Mouse (Mus musculus): ENCODE measurements around the gene Nxf2.

DNA sequence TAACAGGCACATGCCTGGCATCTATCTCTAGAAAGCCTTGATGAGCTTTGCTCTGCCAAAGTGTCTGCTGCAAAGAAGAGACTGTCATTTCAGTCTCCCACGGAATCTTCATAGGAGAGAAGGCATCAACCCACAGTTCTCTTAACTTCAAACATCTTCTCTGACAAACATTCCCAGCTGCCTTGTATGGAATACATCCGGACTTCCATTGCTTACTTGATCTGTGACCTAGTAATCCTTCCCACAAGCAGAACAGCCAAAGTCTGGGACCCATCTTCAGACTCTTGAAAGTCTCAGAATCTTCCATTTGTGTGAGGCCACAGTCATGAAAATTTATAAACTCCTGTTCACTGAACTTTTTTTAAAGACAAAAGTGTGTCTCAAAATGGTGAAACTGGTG lies 51.7 kb downstream of the Nxf2 start:
- TF ChIP-seq CTCF (IDR thresholded peaks at IDR 0.05; ENCODE audit: low read depth, low read length): no peak
- no peak for TF ChIP-seq GATA1 (IDR thresholded peaks at IDR 0.05; ENCODE audit: borderline replicate concordance, low read length)
- TF ChIP-seq GATA2 (IDR thresholded peaks at IDR 0.05; ENCODE audit: borderline replicate concordance, low read depth, low read length): no peak
- no peak for TF ChIP-seq TAL1 (conservative IDR thresholded peaks at IDR 0.05; ENCODE audit: low read depth, low read length)
